Mouse (Mus musculus) lung, adult 2 months (tissue): ENCODE data around the gene Trim46.

ENCODE experiments used
- CTCF ChIP-seq: fragments of 200-500 bp; IDR thresholded peaks from 2 replicates; pipeline ENCODE4 v1.5.1; 2011; ENCODE audit warnings: mild to moderate bottlenecking, low read length, control low read depth; ENCODE audit not compliant: insufficient read depth
- POLR2A ChIP-seq: fragments of 200-500 bp; IDR thresholded peaks from 2 replicates; pipeline ENCODE4 v1.6.1; 2011; ENCODE audit warnings: low read depth, mild to moderate bottlenecking, control low read depth, low read length, borderline replicate concordance; ENCODE audit errors: extremely low read depth

DNA sequence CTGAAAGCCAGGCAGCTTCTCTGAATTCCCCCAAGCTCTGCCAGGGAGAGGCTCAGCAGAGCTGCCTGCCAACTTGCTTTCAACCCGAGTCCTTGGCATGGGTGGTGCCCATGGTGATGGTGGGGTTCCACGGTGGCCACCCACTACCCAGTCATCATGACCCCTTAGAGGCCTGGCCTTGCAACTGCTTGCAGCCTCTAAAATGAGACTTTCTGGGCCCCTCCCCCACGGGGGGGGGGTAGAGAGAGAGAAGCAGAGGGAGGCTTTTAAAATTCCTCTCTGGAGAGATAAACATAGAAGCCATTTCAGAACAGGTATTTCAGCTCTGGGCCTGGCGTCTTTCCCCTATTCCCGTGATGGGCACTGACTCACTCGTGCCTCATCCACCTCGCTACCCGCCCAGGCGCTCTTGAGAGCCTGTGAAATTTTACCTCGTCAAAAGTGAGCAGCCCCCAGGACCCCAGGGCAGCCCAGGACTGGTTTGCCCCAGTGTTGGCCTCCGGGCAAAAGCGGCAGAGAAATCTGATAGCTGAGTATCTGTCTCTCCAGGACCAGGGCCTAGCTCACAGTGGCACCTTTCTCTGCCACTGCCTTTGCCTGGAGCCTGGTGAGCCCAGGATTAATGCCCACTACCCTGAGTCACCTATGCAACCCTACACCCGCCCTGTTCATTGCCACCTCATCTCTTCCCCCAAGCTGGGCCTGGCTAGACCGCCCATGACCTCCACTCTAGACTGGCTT lies 31.3 kb upstream of the Trim46 start:
- TF ChIP-seq POLR2A (peak; percentile 19; the same call in 1 of the 2 replicates), CTCF (no peak)
